Mouse (Mus musculus): ENCODE data around the gene Sh3bgrl.

Gene Sh3bgrl

GRCm38 (mm10) chrX:109130066-109130465 is 34.9 kb downstream of the Sh3bgrl start:
- ATAC-seq (ENCODE audit: insufficient number of reproducible peaks, low FRiP score, low TSS enrichment) = no peak

GRCm38 (mm10) chrX:109131834-109132233 is 36.7 kb downstream of the Sh3bgrl start:
- no peak for ATAC-seq (ENCODE audit: insufficient number of reproducible peaks, low FRiP score, low TSS enrichment)

GRCm38 (mm10) chrX:109132463-109132862 is 37.3 kb downstream of the Sh3bgrl start:
- ATAC-seq (ENCODE audit: insufficient number of reproducible peaks, low FRiP score, low TSS enrichment) = no peak

GRCm38 (mm10) chrX:109133500-109133899 is 38.3 kb downstream of the Sh3bgrl start:
- no peak for ATAC-seq (ENCODE audit: insufficient number of reproducible peaks, low FRiP score, low TSS enrichment)

- no peak for ATAC-seq (ENCODE audit: insufficient number of reproducible peaks, low FRiP score, low TSS enrichment)
These were observed 41.1 kb downstream of the Sh3bgrl start for GRCm38 (mm10) chrX:109136306-109136705.

- ATAC-seq (ENCODE audit: insufficient number of reproducible peaks, low FRiP score, low TSS enrichment) = no peak
These were observed 41.7 kb downstream of the Sh3bgrl start for GRCm38 (mm10) chrX:109136820-109137219.

- ATAC-seq (ENCODE audit: insufficient number of reproducible peaks, low FRiP score, low TSS enrichment) = no peak
These were observed 42.1 kb downstream of the Sh3bgrl start for GRCm38 (mm10) chrX:109137295-109137694.

- ATAC-seq (ENCODE audit: insufficient number of reproducible peaks, low FRiP score, low TSS enrichment) = no peak
These were observed 46.2 kb downstream of the Sh3bgrl start for GRCm38 (mm10) chrX:109141337-109141870.

GRCm38 (mm10) chrX:109142281-109142680 is 47.1 kb downstream of the Sh3bgrl start:
- ATAC-seq (ENCODE audit: insufficient number of reproducible peaks, low FRiP score, low TSS enrichment) = no peak

- no peak for ATAC-seq (ENCODE audit: insufficient number of reproducible peaks, low FRiP score, low TSS enrichment)
These were observed 50.6 kb downstream of the Sh3bgrl start for GRCm38 (mm10) chrX:109145779-109146178.

- no peak for ATAC-seq (ENCODE audit: insufficient number of reproducible peaks, low FRiP score, low TSS enrichment)
These were observed 51.9 kb downstream of the Sh3bgrl start for GRCm38 (mm10) chrX:109147108-109147507.

GRCm38 (mm10) chrX:109151228-109151627 is 56.1 kb downstream of the Sh3bgrl start:
- no peak for ATAC-seq (ENCODE audit: insufficient number of reproducible peaks, low FRiP score, low TSS enrichment)

GRCm38 (mm10) chrX:109160326-109160725 is 65.2 kb downstream of the Sh3bgrl start:
- no peak for ATAC-seq (ENCODE audit: insufficient number of reproducible peaks, low FRiP score, low TSS enrichment)

GRCm38 (mm10) chrX:109160901-109161300 is 65.7 kb downstream of the Sh3bgrl start:
- ATAC-seq (ENCODE audit: insufficient number of reproducible peaks, low FRiP score, low TSS enrichment) = no peak

GRCm38 (mm10) chrX:109175038-109175437 is 79.9 kb downstream of the Sh3bgrl start:
- ATAC-seq (ENCODE audit: insufficient number of reproducible peaks, low FRiP score, low TSS enrichment) = no peak

- no peak for ATAC-seq (ENCODE audit: insufficient number of reproducible peaks, low FRiP score, low TSS enrichment)
These were observed 80.3 kb downstream of the Sh3bgrl start for GRCm38 (mm10) chrX:109175470-109175869.

- ATAC-seq (ENCODE audit: insufficient number of reproducible peaks, low FRiP score, low TSS enrichment) = no peak
These were observed 89.7 kb downstream of the Sh3bgrl start for GRCm38 (mm10) chrX:109184706-109185478.

GRCm38 (mm10) chrX:109189607-109190006 is 94.4 kb downstream of the Sh3bgrl start:
- no peak for ATAC-seq (ENCODE audit: insufficient number of reproducible peaks, low FRiP score, low TSS enrichment)

GRCm38 (mm10) chrX:109190969-109191368 is 95.8 kb downstream of the Sh3bgrl start:
- ATAC-seq (ENCODE audit: insufficient number of reproducible peaks, low FRiP score, low TSS enrichment) = no peak

GRCm38 (mm10) chrX:109191436-109191835 is 96.3 kb downstream of the Sh3bgrl start:
- no peak for ATAC-seq (ENCODE audit: insufficient number of reproducible peaks, low FRiP score, low TSS enrichment)

- no peak for ATAC-seq (ENCODE audit: insufficient number of reproducible peaks, low FRiP score, low TSS enrichment)
These were observed 101.3 kb downstream of the Sh3bgrl start, which contains the start of gene Gm6377 for GRCm38 (mm10) chrX:109196468-109196867. TSS of gene Gm6377 (plus strand) at chrX:109196756.

GRCm38 (mm10) chrX:109207843-109208242 is 112.7 kb downstream of the Sh3bgrl start:
- ATAC-seq (ENCODE audit: insufficient number of reproducible peaks, low FRiP score, low TSS enrichment) = no peak

Measured in cerebellum, adult (tissue).